Comparison of ENCODE assay signal across 12 mouse cellular contexts in the genomic region with DNA sequence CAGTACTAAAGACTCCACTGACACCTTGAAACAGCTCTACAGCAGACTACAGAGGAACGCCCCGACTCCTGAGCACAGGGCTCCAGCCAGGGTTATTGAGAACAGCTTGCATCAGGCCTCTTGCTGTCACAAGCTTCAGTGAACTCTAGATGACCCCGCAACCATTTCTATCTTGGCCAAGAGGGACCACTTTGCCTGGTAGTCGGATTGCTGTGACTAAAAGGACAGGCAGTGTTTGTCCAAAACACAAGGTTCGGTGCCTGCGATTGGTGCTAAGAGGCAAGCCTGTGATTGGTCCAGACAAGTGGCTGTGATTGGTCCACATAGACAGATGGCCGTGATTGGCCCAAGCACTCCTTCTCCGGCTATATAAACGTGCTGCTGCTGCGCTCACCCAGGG. TPM values are rescaled to one million over a fixed set of nuclear protein-coding genes. Genes with fewer than 3 reads are reported as not detected.
DNase-seq lines count a peak whose midpoint lies in the region; ATAC-seq lines count a peak whose summit lies in the region.
"Had no signal": no experiment of that assay in that cellular context is flagged by ENCODE, and none has a peak within 500 bp of the region (broad histone marks: within the 10 kb centered on the region; RNA-seq: fewer than 3 reads in every experiment).

No protein-coding gene starts in this region.

- WGBS in kidney, embryonic 16.5 days, result 53% methylated on average over 10 of the region's 10 CpGs
- 60% methylated on average over 10 of the region's 10 CpGs for WGBS in embryonic facial prominence, embryonic 14.5 days
- 51% methylated on average over 10 of the region's 10 CpGs for WGBS in neural tube, embryonic 14.5 days

- peak; percentile 25; the same call in 1 of the 2 replicates for ATAC-seq in kidney, embryonic 16.5 days (ENCODE audit: low FRiP score, low TSS enrichment)
- ATAC-seq in embryonic facial prominence, embryonic 14.5 days (ENCODE audit: low read depth), result peak; percentile 68; the same call in 1 of the 2 replicates
- peak; percentile 60; the same call in 1 of the 2 replicates for ATAC-seq in neural tube, embryonic 14.5 days (ENCODE audit: low read depth)
- no peak for ATAC-seq in cerebellum, adult (ENCODE audit: insufficient number of reproducible peaks, low FRiP score, low TSS enrichment)

- H3K4me2 ChIP-seq in kidney, embryonic 16.5 days (replicated peaks; ENCODE audit: low read depth, low read length), result no peak overlapping the region
- H3K4me2 ChIP-seq in embryonic facial prominence, embryonic 14.5 days (ENCODE audit: low read depth, low read length), result no peak overlapping the region
- no peak overlapping the region for H3K4me2 ChIP-seq in neural tube, embryonic 14.5 days (ENCODE audit: low read depth, low read length)
- H3K4me2 ChIP-seq: heart, embryonic 15.5 days; liver, embryonic 15.5 days had no signal

- H3K9me3 ChIP-seq in kidney, embryonic 16.5 days (ENCODE audit: low read length), result no peaks in the 10 kb centered on the region
- H3K9me3 ChIP-seq in embryonic facial prominence, embryonic 14.5 days (ENCODE audit: control insufficient read depth, low read length), result no peaks in the 10 kb centered on the region
- H3K9me3 ChIP-seq in neural tube, embryonic 14.5 days (ENCODE audit: control insufficient read depth, low read length), result no peaks in the 10 kb centered on the region
- H3K9me3 ChIP-seq: heart, embryonic 15.5 days; liver, embryonic 15.5 days had no signal

- H3K27ac ChIP-seq in kidney, embryonic 16.5 days (ENCODE audit: low read length), result no peak overlapping the region
- no peak overlapping the region for H3K27ac ChIP-seq in embryonic facial prominence, embryonic 14.5 days (replicated peaks; ENCODE audit: low read depth, low read length)
- no peak overlapping the region; the same call in 1 of the 2 replicates for H3K27ac ChIP-seq in neural tube, embryonic 14.5 days (ENCODE audit: low read depth, low read length)
- H3K27ac ChIP-seq: heart, embryonic 15.5 days; liver, embryonic 15.5 days had no signal

- H3K4me1 ChIP-seq in kidney, embryonic 16.5 days (ENCODE audit: insufficient read depth, low read length), result peaks cover 21% of the 10 kb centered on the region
- no peaks in the 10 kb centered on the region for H3K4me1 ChIP-seq in embryonic facial prominence, embryonic 14.5 days (ENCODE audit: control insufficient read depth, insufficient read depth, low read length)
- H3K4me1 ChIP-seq in neural tube, embryonic 14.5 days (ENCODE audit: control insufficient read depth, insufficient read depth, low read length), result no peaks in the 10 kb centered on the region
- H3K4me1 ChIP-seq: liver, embryonic 15.5 days had no signal

- H3K36me3 ChIP-seq in kidney, embryonic 16.5 days (ENCODE audit: insufficient read depth, low read length), result no peaks in the 10 kb centered on the region
- no peaks in the 10 kb centered on the region for H3K36me3 ChIP-seq in embryonic facial prominence, embryonic 14.5 days (ENCODE audit: control insufficient read depth, insufficient read depth, low read length)
- H3K36me3 ChIP-seq in neural tube, embryonic 14.5 days (ENCODE audit: control insufficient read depth, insufficient read depth, low read length), result no peaks in the 10 kb centered on the region
- H3K36me3 ChIP-seq: heart, embryonic 15.5 days; liver, embryonic 15.5 days had no signal

- no peak overlapping the region for H3K4me3 ChIP-seq in kidney, embryonic 16.5 days (ENCODE audit: low read length)
- no peak overlapping the region for H3K4me3 ChIP-seq in embryonic facial prominence, embryonic 14.5 days (ENCODE audit: low read depth, low read length)
- H3K4me3 ChIP-seq in neural tube, embryonic 14.5 days (ENCODE audit: low read depth, low read length), result no peak overlapping the region
- H3K4me3 ChIP-seq: heart, embryonic 15.5 days; liver, embryonic 15.5 days had no signal

- H3K9ac ChIP-seq in kidney, embryonic 16.5 days (replicated peaks; ENCODE audit: low read length), result no peak overlapping the region
- no peak overlapping the region for H3K9ac ChIP-seq in embryonic facial prominence, embryonic 14.5 days (ENCODE audit: low read depth, low read length)
- H3K9ac ChIP-seq in neural tube, embryonic 14.5 days (replicated peaks; ENCODE audit: low read depth, low read length), result no peak overlapping the region
- H3K9ac ChIP-seq: heart, embryonic 15.5 days; liver, embryonic 15.5 days had no signal

- H3K27me3 ChIP-seq in kidney, embryonic 16.5 days (ENCODE audit: insufficient read depth, low read length), result no peaks in the 10 kb centered on the region
- no peaks in the 10 kb centered on the region; the same call in 1 of the 2 replicates for H3K27me3 ChIP-seq in embryonic facial prominence, embryonic 14.5 days (replicated peaks; ENCODE audit: control insufficient read depth, insufficient read depth, low read length)
- no peaks in the 10 kb centered on the region for H3K27me3 ChIP-seq in neural tube, embryonic 14.5 days (ENCODE audit: control insufficient read depth, insufficient read depth, low read length)

- DNase-seq in kidney, postnatal 4 days, result no peak
- peak; percentile 55 for DNase-seq in embryo, embryonic 10 days (ENCODE audit: low spot score)
- peak; percentile 44 for DNase-seq in embryonic facial prominence, embryonic 14.5 days (ENCODE audit: low spot score)
- no peak for DNase-seq in urinary bladder, postnatal 4 days (ENCODE audit: low spot score in 2 of 2)
- DNase-seq: cerebellum, adult 9-11 months; kidney, adult 9 months; thymus, postnatal 4 days had no signal

RNA-seq across cellular contexts. Expression of a gene that starts 16.8 kb away (rescaled TPM):
- 3.3 and 4.4 TPM in 2 replicates for polyA plus RNA-seq in kidney, embryonic 16.5 days (2015; fragmentation: Nextera tagmentation; extraction: Ambion mirVana)
- 0.78 and 1.1 TPM in 2 replicates for polyA plus RNA-seq in embryonic facial prominence, embryonic 14.5 days (2014; fragmentation: Nextera tagmentation; extraction: Ambion mirVana)
- 5.2 and 5.6 TPM in 2 replicates for polyA plus RNA-seq in neural tube, embryonic 14.5 days (2014; fragmentation: Nextera tagmentation; extraction: Ambion mirVana)

Comparison
In these comparisons a context has a peak if more than half of its experiments do, and no peak if none do; other contexts are left out.
1. DNase-seq: peak in embryo, embryonic 10 days (single experiment) and embryonic facial prominence, embryonic 14.5 days (single experiment); none in kidney, postnatal 4 days (0 of 2) and urinary bladder, postnatal 4 days (0 of 2).